Mouse (Mus musculus): ENCODE measurements at regions not wholly inside any gene's neighbourhood (a gene's known extent, or its start where the extent isn't known, plus 50 kb on each side); places are given as distances from the start of the nearest gene placed in this dataset.
A peak's percentile ranks its signal among the peaks of the same experiment; 100 is the strongest.

GRCm38 (mm10) chr9:46824703-46825102 is 173.8 kb upstream of the Gm4791 start:
- no peak for DNase-seq (ENCODE audit: extremely low spot score, low read depth, low spot score)

- DNase-seq (ENCODE audit: extremely low spot score, low read depth, low spot score) = no peak
Measured at GRCm38 (mm10) chr9:46819808-46820207, 178.7 kb upstream of the Gm4791 start.

GRCm38 (mm10) chr9:46819376-46819775 is 179.2 kb upstream of the Gm4791 start:
- no peak for DNase-seq (ENCODE audit: extremely low spot score, low read depth, low spot score)

GRCm38 (mm10) chr9:46816126-46816525 is 182.4 kb upstream of the Gm4791 start:
- no peak for DNase-seq (ENCODE audit: extremely low spot score, low read depth, low spot score)

GRCm38 (mm10) chr9:46814478-46815241 is 183.9 kb upstream of the Gm4791 start:
- peak; percentile 42 for DNase-seq (ENCODE audit: extremely low spot score, low read depth, low spot score)

- no peak for DNase-seq (ENCODE audit: extremely low spot score, low read depth, low spot score)
Measured at GRCm38 (mm10) chr9:46810266-46810665, 188.3 kb upstream of the Gm4791 start.

GRCm38 (mm10) chr9:46795446-46795845 is 203.1 kb upstream of the Gm4791 start:
- no peak for DNase-seq (ENCODE audit: extremely low spot score, low read depth, low spot score)

- DNase-seq (ENCODE audit: extremely low spot score, low read depth, low spot score) = no peak
Measured at GRCm38 (mm10) chr9:46789036-46789435, 209.5 kb upstream of the Gm4791 start.

- no peak for DNase-seq (ENCODE audit: extremely low spot score, low read depth, low spot score)
Measured at GRCm38 (mm10) chr9:46788456-46788855, 210.1 kb upstream of the Gm4791 start.

GRCm38 (mm10) chr9:46784355-46784975 is 214.1 kb upstream of the Gm4791 start:
- DNase-seq (ENCODE audit: extremely low spot score, low read depth, low spot score) = no peak

- no peak for DNase-seq (ENCODE audit: extremely low spot score, low read depth, low spot score)
Measured at GRCm38 (mm10) chr9:46783597-46784354, 214.8 kb upstream of the Gm4791 start.

GRCm38 (mm10) chr9:46781681-46782080 is 216.9 kb upstream of the Gm4791 start:
- DNase-seq (ENCODE audit: extremely low spot score, low read depth, low spot score) = no peak

GRCm38 (mm10) chr9:46778769-46779168 is 219.8 kb upstream of the Gm4791 start:
- DNase-seq (ENCODE audit: extremely low spot score, low read depth, low spot score) = no peak

GRCm38 (mm10) chr9:46774821-46775220 is 223.7 kb upstream of the Gm4791 start:
- no peak for DNase-seq (ENCODE audit: extremely low spot score, low read depth, low spot score)

GRCm38 (mm10) chr9:46760247-46760646 is 238.3 kb upstream of the Gm4791 start:
- no peak for DNase-seq (ENCODE audit: extremely low spot score, low read depth, low spot score)

GRCm38 (mm10) chr9:46757005-46757672 is 241.4 kb upstream of the Gm4791 start:
- no peak for DNase-seq (ENCODE audit: extremely low spot score, low read depth, low spot score)

GRCm38 (mm10) chr9:46751981-46752380 is 246.6 kb upstream of the Gm4791 start:
- no peak for DNase-seq (ENCODE audit: extremely low spot score, low read depth, low spot score)

GRCm38 (mm10) chr9:46749441-46749840 is 249.1 kb upstream of the Gm4791 start:
- DNase-seq (ENCODE audit: extremely low spot score, low read depth, low spot score) = no peak

- no peak for DNase-seq (ENCODE audit: extremely low spot score, low read depth, low spot score)
Measured at GRCm38 (mm10) chr9:46746266-46746665, 252.3 kb upstream of the Gm4791 start.

GRCm38 (mm10) chr9:46740496-46740895 is 258.0 kb upstream of the Gm4791 start:
- no peak for DNase-seq (ENCODE audit: extremely low spot score, low read depth, low spot score)

- DNase-seq (ENCODE audit: extremely low spot score, low read depth, low spot score) = no peak
Measured at GRCm38 (mm10) chr9:46739341-46739740, 259.2 kb upstream of the Gm4791 start.
